Mouse (Mus musculus): Measurements from ENCODE around the gene Ccdc194.

Gene Ccdc194

GRCm38 (mm10) chr8:71513018-71513754, 12.3 kb downstream of the Ccdc194 start:
- in situ Hi-C loops (cut with MboI, MseI) = no loop called here

DNA sequence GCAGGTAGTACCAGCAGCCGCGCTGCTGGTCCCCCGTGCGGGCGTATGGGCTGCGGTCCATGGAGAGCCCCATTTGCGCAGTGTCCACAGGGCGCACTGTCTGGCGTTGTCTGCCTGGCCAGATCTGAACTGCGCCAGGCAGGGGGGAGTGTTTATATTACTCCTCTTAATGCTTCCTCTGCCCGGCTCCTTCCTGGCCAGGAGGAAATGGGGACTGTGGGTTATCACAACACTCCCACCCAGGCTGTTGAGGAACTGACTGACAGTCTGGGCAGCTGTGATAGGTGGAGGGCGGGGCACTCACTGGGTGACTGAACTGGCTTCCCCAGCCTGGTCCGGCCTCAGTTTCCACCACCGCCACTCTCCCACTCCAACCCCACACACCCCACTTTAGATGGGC, 13.9 kb downstream of the Ccdc194 start, which contains the start of gene Plvap:
Plvap (minus strand) TSS at position 109 of the 400 bp plus-strand sequence.
- in situ Hi-C loops (cut with MboI, MseI) = no loop called here

DNA sequence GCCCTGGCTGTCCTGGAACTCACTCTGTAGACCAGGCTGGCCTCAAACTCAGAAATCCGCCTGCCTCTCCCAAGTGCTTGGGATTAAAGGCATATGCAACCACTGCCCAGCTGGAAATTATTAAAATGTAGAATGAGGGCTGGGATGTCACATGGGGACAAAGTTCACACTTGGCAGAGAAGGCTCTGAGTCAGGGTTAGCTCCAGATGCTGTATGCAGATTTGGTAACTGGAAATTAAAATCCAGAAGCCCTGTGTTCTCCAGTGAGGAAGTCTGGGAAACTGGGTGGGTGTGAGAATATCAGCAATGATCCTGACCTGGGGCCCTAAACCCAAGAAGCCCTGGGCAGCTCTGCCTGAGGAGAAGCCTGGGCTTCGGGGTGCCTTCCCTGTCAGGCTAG, 16.2 kb downstream of the Ccdc194 start:
- in situ Hi-C loops (cut with MboI, MseI) = no loop called here

GRCm38 (mm10) chr8:71507589-71508104, 17.9 kb downstream of the Ccdc194 start:
- in situ Hi-C loops (cut with MboI, MseI) = no loop called here

- in situ Hi-C loops (cut with MboI, MseI) = no loop called here
Measured at GRCm38 (mm10) chr8:71505979-71506378, 19.5 kb downstream of the Ccdc194 start.

GRCm38 (mm10) chr8:71505326-71505725, 20.2 kb downstream of the Ccdc194 start:
- in situ Hi-C loops (cut with MboI, MseI) = no loop called here

- in situ Hi-C loops (cut with MboI, MseI) = no loop called here
Measured at GRCm38 (mm10) chr8:71504349-71504748, 21.2 kb downstream of the Ccdc194 start.

DNA sequence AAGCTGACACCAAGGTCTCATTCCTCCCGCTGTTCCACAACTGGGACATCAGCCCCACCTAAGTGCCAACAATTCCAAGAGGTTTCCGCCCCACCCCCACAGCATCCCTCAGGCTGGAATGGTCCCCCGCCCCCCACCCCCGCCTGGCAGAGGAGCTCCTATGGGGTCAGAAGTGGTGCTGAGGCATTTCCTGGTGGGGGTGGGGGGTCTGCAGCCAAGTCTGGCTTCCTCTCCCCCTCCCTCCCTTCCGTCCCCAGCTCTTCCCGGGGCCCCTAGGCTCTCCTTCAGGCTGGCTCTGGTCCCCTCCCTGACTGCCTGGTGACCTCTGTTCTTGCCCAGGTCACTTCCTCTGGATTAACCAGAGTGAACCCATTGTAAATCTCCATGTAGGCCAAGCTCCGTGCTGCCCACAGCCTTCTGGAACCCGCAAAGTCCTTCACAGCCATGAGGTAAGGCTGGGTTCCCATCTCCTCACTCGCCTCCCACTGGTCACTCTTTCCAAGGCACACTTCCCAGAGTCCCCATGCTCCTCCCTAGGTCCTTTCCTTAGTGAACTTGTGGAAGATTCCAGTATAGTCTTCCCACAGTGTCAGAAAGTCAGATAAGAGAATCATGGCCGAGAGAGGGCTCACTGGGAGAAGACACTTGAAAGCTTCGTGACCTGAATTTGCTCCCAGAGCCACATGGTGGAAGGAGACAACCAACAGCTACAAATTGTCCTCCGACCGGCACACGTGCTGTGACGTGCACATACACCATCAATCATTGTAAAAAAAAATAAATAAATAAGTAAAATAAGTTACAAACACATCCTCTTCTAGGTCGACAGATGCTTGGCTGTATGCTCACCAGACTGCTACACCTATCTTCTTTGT, 26.5 kb downstream of the Ccdc194 start:
- in situ Hi-C loops (cut with MboI, MseI) = no loop called here

- in situ Hi-C loops (cut with MboI, MseI) = no loop called here
Measured at GRCm38 (mm10) chr8:71497881-71498501, 27.5 kb downstream of the Ccdc194 start.

DNA sequence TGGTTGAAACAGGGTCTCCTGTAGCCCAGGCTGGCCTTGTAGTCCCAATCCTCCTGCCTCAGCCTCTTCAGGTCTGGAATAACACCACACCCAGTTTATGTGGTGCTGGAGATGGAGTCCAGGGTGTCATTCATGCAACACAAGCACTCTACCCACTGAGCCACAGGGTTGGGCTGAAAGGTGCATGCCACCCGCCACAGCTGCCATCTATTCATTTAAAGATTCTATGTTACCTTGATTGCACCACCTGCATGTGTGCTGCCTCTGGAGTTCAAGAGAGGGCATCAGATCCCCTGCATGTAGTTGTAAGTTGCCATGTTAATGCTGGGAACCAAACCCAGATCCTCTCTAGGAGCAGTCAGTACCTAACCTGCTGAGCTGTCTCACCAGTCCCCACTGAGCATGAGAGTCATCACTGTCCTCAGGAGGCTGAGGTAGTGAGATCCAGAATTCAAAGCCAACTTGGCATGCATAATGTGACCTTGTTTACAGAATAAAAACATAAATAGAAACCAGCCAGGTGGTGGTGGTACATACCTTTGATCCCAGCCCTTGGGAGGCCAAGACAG, 28.4 kb downstream of the Ccdc194 start:
- in situ Hi-C loops (cut with MboI, MseI) = no loop called here

GRCm38 (mm10) chr8:71496481-71496880, 29.0 kb downstream of the Ccdc194 start:
- in situ Hi-C loops (cut with MboI, MseI) = no loop called here

GRCm38 (mm10) chr8:71495811-71496210, 29.7 kb downstream of the Ccdc194 start:
- in situ Hi-C loops (cut with MboI, MseI) = no loop called here

GRCm38 (mm10) chr8:71495039-71495438, 30.5 kb downstream of the Ccdc194 start:
- in situ Hi-C loops (cut with MboI, MseI) = no loop called here

DNA sequence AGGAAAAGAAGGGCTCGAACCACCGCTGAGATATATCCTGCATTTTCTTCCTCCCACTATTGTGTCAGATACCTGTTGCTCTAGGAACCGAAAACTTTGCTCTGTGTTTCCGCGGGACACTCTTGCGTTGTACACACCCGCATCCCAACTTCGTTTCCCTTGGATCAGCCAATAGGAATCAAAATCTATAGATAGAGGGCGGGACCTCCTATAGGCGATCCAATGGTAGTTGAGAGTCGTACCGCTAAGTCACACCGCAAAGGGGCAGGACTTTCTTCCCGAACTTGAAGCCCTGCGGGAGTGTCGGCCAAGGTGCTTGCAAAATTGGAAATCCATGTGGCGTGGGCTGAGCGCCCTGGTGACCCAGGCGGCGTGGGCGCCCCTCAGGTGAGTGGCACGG, 37.1 kb downstream of the Ccdc194 start:
- in situ Hi-C loops (cut with MboI, MseI) = loop anchor here (5.0 kb wide), 2 partner anchors 49 to 816 kb away; partner anchors contain the start of genes Bst2 and Lsm4

GRCm38 (mm10) chr8:71487691-71488445, 37.6 kb downstream of the Ccdc194 start, which contains the start of gene Gtpbp3:
Gene Gtpbp3, plus strand, starts transcription at chr8:71488103.
- in situ Hi-C loops (cut with MboI, MseI) = loop anchor here (5.0 kb wide), 2 partner anchors 49 to 816 kb away; partner anchors contain the start of genes Bst2 and Lsm4

- in situ Hi-C loops (cut with MboI, MseI) = loop anchor here (5.0 kb wide), 2 partner anchors 51 to 814 kb away; partner anchors contain the start of genes Bst2 and Lsm4
Measured at GRCm38 (mm10) chr8:71486136-71486529, 39.4 kb downstream of the Ccdc194 start.

GRCm38 (mm10) chr8:71485142-71486135, 40.1 kb downstream of the Ccdc194 start, which contains the start of gene Ano8:
Gene Ano8, minus strand, starts transcription at chr8:71485963.
- in situ Hi-C loops (cut with MboI, MseI) = loop anchor here (5.0 kb wide), 2 partner anchors 52 to 813 kb away; partner anchors contain the start of genes Bst2 and Lsm4

GRCm38 (mm10) chr8:71484736-71485135, 40.8 kb downstream of the Ccdc194 start:
- in situ Hi-C loops (cut with MboI, MseI) = loop anchor here (5.0 kb wide), 2 partner anchors 53 to 812 kb away; partner anchors contain the start of genes Bst2 and Lsm4

GRCm38 (mm10) chr8:71483932-71484331, 41.6 kb downstream of the Ccdc194 start:
- in situ Hi-C loops (cut with MboI, MseI) = no loop called here

Data from T-helper 2 cell (primary cell).